Mouse (Mus musculus) mouse embryonic stem cell (cell line): ENCODE data around the gene Mrgprb4.

Experiments used
- in situ Hi-C, 2 experiments: fragments of 300-500 bp; cut with MboI; formaldehyde crosslinking; loops; 1 replicate in 1 of 2; 3 replicates in 1 of 2; pipeline ENCODE4 v1.14.3; 2019 to 2020; ENCODE audit warnings: low sequenced_read_pairs in 2 of 2, low pct_unique_long_range_greater_than_20kb in 1 of 2, mixed read lengths in 1 of 2; ENCODE audit not compliant: unreplicated experiment in 1 of 2

Gene Mrgprb4

DNA sequence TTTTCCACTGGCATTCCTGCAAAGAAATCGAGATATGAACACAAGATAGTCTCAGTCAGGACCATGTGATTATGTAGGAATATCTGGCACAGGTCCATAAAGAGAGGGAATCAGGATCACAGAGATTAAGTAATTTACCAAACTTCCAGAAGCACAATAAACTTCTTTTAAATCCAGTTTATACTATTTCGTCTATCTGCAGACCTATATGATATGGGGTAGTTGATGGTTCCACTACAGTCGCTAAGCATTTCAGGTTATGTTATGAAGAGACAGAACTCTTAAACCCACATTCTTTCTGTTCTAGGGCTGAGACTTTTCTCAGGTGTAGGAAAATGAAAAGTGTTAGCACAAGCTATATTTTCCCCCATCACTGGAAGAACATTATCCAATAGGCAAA, at the start of gene Mrgprb4:
Gene Mrgprb4, minus strand, starts transcription at position 101 of the 400 bp plus-strand sequence.
- in situ Hi-C loops = no loop called here

DNA sequence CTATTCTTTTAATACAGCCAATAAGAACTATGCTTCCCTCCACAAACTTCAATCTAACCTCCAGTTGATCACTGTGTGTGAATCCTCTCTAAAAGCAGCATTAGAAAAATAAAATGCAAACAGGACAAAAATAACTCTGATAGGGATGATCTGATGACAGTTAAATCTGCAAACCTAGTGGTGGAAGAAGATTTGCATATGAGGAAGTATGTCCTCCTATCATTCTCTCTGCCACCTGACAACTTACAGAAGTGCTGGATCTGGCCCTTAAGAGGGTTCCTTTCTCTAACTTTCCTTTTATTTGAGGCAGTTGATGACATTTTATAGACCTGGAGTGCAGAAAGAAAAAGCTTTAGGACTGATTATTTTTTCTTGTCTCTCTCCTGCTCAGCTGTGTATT, 27.0 kb upstream of the Mrgprb4 start:
- in situ Hi-C loops = no loop called here

DNA sequence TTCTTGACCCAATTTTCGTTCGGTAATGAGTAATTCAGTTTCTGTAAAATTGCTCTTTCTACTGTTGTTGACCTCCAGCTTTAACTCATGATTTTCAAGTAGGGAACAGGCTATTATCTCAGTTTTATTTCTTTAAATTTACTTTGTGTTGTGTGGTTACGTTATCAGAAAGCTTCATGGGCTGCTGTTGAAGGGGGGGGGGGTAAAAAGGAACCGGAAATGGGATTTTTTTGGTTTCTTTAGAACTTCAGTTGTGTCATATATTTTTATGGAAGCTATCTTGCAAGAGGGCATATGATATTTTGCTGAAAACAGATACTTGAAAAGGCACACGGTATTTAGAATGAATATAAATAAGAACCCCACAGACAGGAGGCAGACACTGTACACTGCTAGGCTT, 26.0 kb upstream of the Mrgprb4 start:
- in situ Hi-C loops = no loop called here

DNA sequence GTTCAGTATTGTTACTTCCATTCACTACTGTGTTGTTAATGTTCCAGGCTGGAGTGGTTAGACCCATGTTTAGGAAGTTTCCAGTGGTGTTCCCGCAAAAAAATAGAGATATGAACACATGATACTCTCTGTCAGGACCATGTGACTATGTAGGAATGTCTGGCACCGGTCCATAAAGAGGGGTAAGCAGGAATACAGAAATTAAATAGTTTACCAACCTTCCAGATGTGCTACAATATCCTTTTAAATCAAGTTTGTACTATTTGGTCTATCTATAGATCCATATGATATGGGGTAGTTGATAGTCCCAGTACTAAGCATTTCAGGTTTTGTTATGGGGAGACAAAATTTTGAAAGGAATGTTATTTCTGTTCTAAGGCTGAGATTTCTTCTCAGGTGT, 30.2 kb downstream of the Mrgprb4 start, which contains the start of gene Mrgprb5:
Gene Mrgprb5, minus strand, starts transcription at position 101 of the 400 bp plus-strand sequence.
- in situ Hi-C loops = no loop called here

DNA sequence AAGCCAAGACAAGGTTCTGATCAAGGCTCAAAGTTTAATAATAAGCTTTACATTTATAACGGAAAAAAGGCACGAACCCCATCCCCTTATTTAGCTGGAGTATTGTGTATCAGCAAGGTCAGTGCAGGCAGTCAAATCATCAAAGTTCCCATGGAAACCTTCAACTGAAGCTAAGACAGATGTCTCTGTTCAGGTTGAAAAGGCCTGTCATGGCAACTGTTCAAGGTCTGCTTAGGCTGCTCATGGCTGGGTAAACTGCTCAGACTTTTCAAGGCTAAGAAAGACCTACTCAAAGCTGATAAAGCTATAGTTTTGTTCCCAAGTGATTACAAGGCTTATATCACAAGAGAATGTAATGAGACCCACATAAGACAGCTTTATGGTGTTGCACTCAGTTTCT, 31.6 kb downstream of the Mrgprb4 start:
- in situ Hi-C loops = no loop called here
